Mouse (Mus musculus) heart, adult 2 months (tissue): ENCODE measurements around the gene Ankdd1b. TPM values are rescaled to one million over a fixed set of nuclear protein-coding genes. Genes with fewer than 3 reads are reported as not detected.

Experiments
- DNase-seq, 2 experiments: peaks; one replicate each; pipeline ENCODE4 v3.0.0; 2021
- H3K27ac ChIP-seq: fragments of 200-600 bp; 2 replicates; pipeline ENCODE4 v1.8.1; 2022
- H3K27me3 ChIP-seq: fragments of 200-500 bp; 2 replicates; pipeline ENCODE4 v1.6.1; 2012; ENCODE audit warnings: mild to moderate bottlenecking, low read length, inconsistent platforms, mixed read lengths; ENCODE audit not compliant: control insufficient read depth, insufficient read depth
- H3K36me3 ChIP-seq: fragments of 200-500 bp; 2 replicates; pipeline ENCODE4 v1.6.1; 2012; ENCODE audit warnings: low read length, inconsistent platforms; ENCODE audit not compliant: control insufficient read depth, insufficient read depth
- H3K4me1 ChIP-seq: fragments of 200-500 bp; 2 replicates; pipeline ENCODE4 v1.6.1; 2011; ENCODE audit warnings: low read length; ENCODE audit not compliant: control insufficient read depth, insufficient read depth
- H3K4me3 ChIP-seq: fragments of 200-600 bp; 2 replicates; pipeline ENCODE4 v1.8.1; 2022
- H3K79me2 ChIP-seq: fragments of 200-500 bp; replicated peaks from 2 replicates; pipeline ENCODE4 v1.6.1; 2012; ENCODE audit warnings: mild to moderate bottlenecking, inconsistent platforms, low read length, moderate library complexity, mixed read lengths; ENCODE audit not compliant: control insufficient read depth, insufficient read depth
- H3K9ac ChIP-seq: fragments of 200-500 bp; 2 replicates; pipeline ENCODE4 v1.6.1; 2012; ENCODE audit warnings: low read depth, mild to moderate bottlenecking, control low read depth, inconsistent platforms, low read length, mixed read lengths
- CTCF ChIP-seq: fragments of 200-600 bp; IDR thresholded peaks from 2 replicates; pipeline ENCODE4 v1.8.1; 2022; ENCODE audit warnings: antibody characterized with exemption, mild to moderate bottlenecking, moderate library complexity
- EP300 ChIP-seq: fragments of 200-500 bp; IDR thresholded peaks from 2 replicates; pipeline ENCODE4 v1.6.1; 2011; ENCODE audit warnings: low read depth, low read length, control low read depth; ENCODE audit not compliant: insufficient read depth
- POLR2A ChIP-seq: fragments of 200-500 bp; IDR thresholded peaks from 2 replicates; pipeline ENCODE4 v1.6.1; 2011; ENCODE audit warnings: mild to moderate bottlenecking, low read depth, low read length, control low read depth; ENCODE audit not compliant: insufficient read depth
- whole genome bisulfite sequencing: fragments of 180-500 bp; shearing (Covaris S2); methylation state at CpG from one replicate; pipeline ENCODE4 v1.1.7; 2018; 5-methylcytosine and 5-hydroxymethylcytosine counted together
- intact Hi-C: fragments of 180-260 bp; cut with DNase I; formaldehyde crosslinking; loops from one replicate; pipeline ENCODE4 v1.15.1; 2025
- polyA plus RNA-seq: library from polyadenylated mRNA; depleted of rRNA; stranded (reverse); fragments of >200 nt; gene quantifications from 2 replicates; pipeline ENCODE4 v1.2.3, GENCODE M21; 2012
- total RNA-seq, 2 experiments: library from RNA; stranded (reverse); gene quantifications; 2 replicates each; pipeline ENCODE4 v1.2.3; 2021

Gene Ankdd1b
- total and polyA plus RNA-seq, 3 experiments = 0.26 to 0.45 (median 0.41) TPM

DNA sequence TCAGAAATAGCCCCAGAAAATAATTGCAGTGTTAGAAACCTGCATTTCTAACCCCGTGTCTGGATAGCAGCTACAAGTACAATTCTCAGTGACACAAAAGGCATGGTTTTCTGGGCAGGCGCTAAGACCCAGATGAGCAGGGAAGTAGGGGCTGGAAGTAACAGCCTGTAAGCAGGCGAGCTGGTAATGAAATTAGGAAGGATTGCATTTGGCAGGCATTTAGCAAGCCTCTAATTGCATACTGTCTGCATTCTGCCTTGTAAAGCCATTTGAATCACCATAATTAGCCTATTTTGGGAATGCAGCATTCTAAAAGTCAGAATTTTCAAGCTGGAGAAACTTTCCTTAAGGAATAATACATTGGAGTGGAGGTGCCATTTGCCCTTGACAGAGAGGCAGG is 45.0 kb downstream of the Ankdd1b start:
- Histone ChIP-seq H3K4me1 (no peaks in the 10 kb centered on the region), H3K36me3 (no peaks in the 10 kb centered on the region), H3K9ac (no peak overlapping the region), H3K4me3 (no peak overlapping the region), H3K27ac (no peak overlapping the region), H3K79me2 (no peaks in the 10 kb centered on the region), H3K27me3 (no peaks in the 10 kb centered on the region)
- no peak for DNase-seq
- 59% methylated on average over 3 of the region's 3 CpGs for WGBS
- TF ChIP-seq POLR2A (no peak), EP300 (no peak), CTCF (no peak)
- intact Hi-C loops = no loop called here

DNA sequence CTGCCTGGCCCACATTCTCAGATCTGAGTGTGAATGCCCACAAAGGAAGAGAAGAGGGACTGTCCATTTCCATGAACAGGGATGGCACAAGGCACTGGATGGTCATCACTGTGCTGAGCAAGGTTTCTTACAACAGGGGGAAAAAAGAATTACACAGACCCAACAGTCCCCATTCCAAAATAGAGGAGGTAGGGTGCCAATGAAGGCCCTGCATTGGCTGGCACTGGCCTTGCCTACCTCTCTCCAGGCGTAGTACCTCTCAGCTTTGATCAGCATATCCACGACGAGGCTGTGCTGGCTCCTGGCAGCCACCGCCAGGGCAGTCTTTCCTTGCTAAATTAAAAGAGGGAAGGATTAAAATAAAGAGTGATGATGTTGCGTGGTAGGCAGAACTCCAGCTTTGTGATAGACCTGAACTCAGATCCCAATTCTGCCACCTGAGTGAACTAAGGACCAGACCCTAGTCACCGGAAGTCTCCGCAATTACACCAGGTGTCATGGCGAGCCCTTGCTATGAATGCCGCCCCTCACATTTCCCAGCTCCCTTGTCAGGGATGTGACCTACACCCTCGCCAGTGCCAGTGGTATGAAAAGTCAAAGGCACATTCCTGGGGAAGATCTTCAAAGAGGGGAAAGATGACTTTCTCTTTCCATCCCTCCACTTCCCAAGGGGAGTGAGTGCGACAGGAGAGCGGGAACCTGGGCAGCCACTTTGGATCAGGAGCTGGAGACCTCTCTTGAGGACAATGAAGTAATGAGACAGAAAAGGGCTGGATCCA is 46.3 kb downstream of the Ankdd1b start:
- intact Hi-C loops = no loop called here
- Histone ChIP-seq H3K4me3 (no peak overlapping the region), H3K36me3 (no peaks in the 10 kb centered on the region), H3K79me2 (no peaks in the 10 kb centered on the region), H3K9ac (no peak overlapping the region), H3K27me3 (no peaks in the 10 kb centered on the region), H3K4me1 (no peaks in the 10 kb centered on the region), H3K27ac (no peak overlapping the region)
- no peak for DNase-seq
- TF ChIP-seq CTCF (no peak), POLR2A (no peak), EP300 (no peak)
- WGBS = 90% methylated on average over 12 of the region's 12 CpGs

DNA sequence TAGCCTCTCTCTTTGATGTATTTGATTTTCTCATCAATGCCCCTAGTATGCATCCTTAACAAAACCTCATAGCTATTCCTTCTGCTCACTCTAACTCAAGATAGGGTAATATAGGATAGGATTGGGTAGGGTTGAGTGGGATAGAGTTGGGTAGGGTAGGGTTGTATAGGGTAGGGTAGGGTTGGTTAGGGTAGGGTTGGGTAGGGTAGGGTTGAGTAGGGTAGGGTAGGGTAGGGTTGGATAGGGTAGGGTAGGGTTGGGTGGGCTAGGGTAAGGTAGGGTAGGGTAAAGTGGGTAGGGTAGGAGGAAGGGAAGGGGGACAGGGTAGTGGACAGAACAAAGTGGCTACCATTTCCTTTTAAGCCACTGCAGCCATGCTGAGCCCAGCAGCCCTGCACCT is 49.8 kb downstream of the Ankdd1b start:
- peaks cover 5% of the 10 kb centered on the region; the same call in 1 of the 2 replicates for H3K4me1 ChIP-seq
- TF ChIP-seq POLR2A (no peak), EP300 (no peak)
- no peak for DNase-seq
- no peak overlapping the region for H3K27ac ChIP-seq
- no peaks in the 10 kb centered on the region for H3K79me2 ChIP-seq
- no peaks in the 10 kb centered on the region; the same call in 1 of the 2 replicates for H3K36me3 ChIP-seq
- H3K9ac ChIP-seq = no peak overlapping the region
- intact Hi-C loops = no loop called here
- H3K4me3 ChIP-seq = no peak overlapping the region
- no peaks in the 10 kb centered on the region for H3K27me3 ChIP-seq

DNA sequence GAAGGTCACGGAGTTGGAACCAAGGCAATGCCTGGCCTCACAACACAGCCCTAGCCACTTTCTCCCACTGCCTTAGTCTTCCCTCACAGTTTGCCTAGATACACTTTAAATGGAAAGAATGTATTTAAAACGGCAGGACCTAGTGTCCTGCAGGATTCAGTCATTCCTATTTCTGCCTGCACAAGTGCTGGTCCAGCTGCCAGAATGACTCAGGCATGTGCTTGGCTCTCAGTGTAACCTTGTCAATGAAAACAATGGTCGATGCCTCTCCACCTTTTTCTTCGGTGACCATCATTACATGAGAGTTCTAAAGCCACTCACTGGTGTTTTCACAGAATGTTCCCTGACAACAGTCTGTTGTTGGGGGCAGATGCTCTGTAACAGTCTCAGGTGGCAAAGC is 52.5 kb downstream of the Ankdd1b start:
- no peak overlapping the region for H3K4me3 ChIP-seq
- 61% methylated on average over 4 of the region's 4 CpGs for WGBS
- DNase-seq = peak in 1 of 2 experiments; percentile 24
- H3K9ac ChIP-seq = no peak overlapping the region
- intact Hi-C loops = no loop called here
- H3K27me3 ChIP-seq = no peaks in the 10 kb centered on the region
- no peaks in the 10 kb centered on the region for H3K79me2 ChIP-seq
- no peaks in the 10 kb centered on the region; the same call in 1 of the 2 replicates for H3K36me3 ChIP-seq
- peak overlapping the region; percentile 41 for H3K27ac ChIP-seq
- TF ChIP-seq EP300 (no peak), CTCF (no peak), POLR2A (no peak)
- peaks cover 5% of the 10 kb centered on the region; the same call in 1 of the 2 replicates for H3K4me1 ChIP-seq

DNA sequence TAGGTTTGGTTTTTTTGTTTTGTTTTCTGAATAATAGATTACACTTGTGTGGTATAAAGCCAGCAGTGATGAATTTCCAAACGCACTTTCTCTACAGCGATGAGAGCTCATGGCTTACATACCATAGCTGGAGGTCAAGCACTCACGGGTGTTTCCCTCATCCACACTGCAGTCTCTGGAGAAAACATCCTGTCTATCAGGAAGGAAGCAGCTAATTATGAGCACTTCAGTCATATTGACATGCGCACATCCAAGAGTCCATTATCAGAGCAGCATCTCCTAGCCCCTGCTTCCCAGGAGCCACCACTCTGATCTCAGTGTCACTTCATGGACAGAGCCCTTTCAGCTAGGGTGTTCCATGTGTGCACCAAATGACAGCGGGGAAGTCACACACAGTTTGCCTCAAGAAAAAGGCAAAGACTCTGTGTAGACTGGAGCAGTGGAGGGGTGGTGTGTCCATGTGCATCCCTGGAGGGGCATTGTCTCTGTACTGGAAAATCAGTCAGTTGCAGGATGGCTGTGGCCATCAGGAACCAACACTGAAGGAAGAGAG is 53.7 kb downstream of the Ankdd1b start:
- Histone ChIP-seq H3K27ac (no peak overlapping the region), H3K4me1 (peaks cover 5% of the 10 kb centered on the region; the same call in 1 of the 2 replicates), H3K4me3 (no peak overlapping the region), H3K27me3 (no peaks in the 10 kb centered on the region), H3K79me2 (no peaks in the 10 kb centered on the region), H3K9ac (no peak overlapping the region), H3K36me3 (no peaks in the 10 kb centered on the region; the same call in 1 of the 2 replicates)
- WGBS = 43% methylated on average over 5 of the region's 5 CpGs
- intact Hi-C loops = no loop called here
- TF ChIP-seq EP300 (no peak), CTCF (no peak), POLR2A (no peak)
- DNase-seq = no peak

DNA sequence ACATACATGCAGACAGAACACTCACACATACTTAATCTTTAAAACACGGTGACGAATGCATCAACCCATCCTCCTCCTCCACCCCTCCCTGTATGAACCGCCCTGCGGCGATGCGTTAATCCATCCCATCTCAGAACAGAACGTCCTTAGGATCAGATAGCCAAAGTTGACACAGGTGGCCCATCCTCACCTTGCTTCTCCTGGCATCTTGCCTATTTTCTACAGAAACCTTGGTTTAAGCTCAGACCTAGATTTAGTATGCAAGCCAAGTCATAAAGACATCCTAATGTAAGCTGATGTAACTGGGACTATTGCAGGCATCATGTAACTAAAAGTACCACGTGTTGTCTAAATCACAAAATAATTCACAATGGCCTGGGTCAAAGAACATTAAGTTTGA is 54.6 kb downstream of the Ankdd1b start:
- Histone ChIP-seq H3K36me3 (no peaks in the 10 kb centered on the region; the same call in 1 of the 2 replicates), H3K79me2 (no peaks in the 10 kb centered on the region), H3K9ac (no peak overlapping the region), H3K4me3 (no peak overlapping the region), H3K27ac (no peak overlapping the region), H3K27me3 (no peaks in the 10 kb centered on the region), H3K4me1 (peaks cover 5% of the 10 kb centered on the region; the same call in 1 of the 2 replicates)
- no peak for TF ChIP-seq EP300
- no peak for TF ChIP-seq CTCF
- TF ChIP-seq POLR2A = no peak
- intact Hi-C loops = no loop called here
- no peak for DNase-seq
- 92% methylated on average over 8 of the region's 8 CpGs for WGBS
